Mouse (Mus musculus): Measurements from ENCODE around the gene Pbrm1. TPM values are rescaled to one million over a fixed set of nuclear protein-coding genes. Genes with fewer than 3 reads are reported as not detected.
A peak's percentile ranks its signal among the peaks of the same experiment; 100 is the strongest.

The Pbrm1 gene
- polyA plus RNA-seq, 1 experiment from 2014 or later, result 106 TPM

DNA sequence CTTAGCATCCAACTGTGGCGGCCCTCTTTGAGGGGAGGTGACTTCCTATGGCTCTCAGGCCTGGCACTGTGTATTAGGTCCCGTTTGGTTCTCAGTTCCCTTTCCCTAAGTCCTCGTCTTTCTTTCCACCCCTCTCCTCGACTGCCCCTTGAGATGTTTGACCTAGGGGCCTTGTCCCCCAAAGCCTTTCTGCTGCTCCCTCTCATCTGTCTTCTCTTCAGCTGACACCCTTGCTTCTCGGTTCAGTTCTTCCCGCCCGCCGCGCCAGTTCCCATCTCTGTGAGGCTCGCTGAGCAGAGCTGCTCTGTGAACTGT lies 118.3 kb downstream of the Pbrm1 start:
- Histone ChIP-seq H3K27me3 (replicated peaks) (no peaks in the 10 kb centered on the region), H3K4me3 (replicated peaks) (no peak overlapping the region), H3K9ac (no peak overlapping the region; the same call in 1 of the 2 replicates), H3K36me3 (peaks cover 62% of the 10 kb centered on the region), H3K27ac (no peak overlapping the region), H3K4me2 (replicated peaks) (no peak overlapping the region), H3K4me1 (replicated peaks) (peaks cover 25% of the 10 kb centered on the region), H3K9me3 (no peaks in the 10 kb centered on the region)
- WGBS, result 83% methylated on average over 10 of the region's 10 CpGs
- no peak for ATAC-seq

- H3K4me1 ChIP-seq (replicated peaks), result peaks cover 19% of the 10 kb centered on the region
- no peak overlapping the region for H3K27ac ChIP-seq
- H3K36me3 ChIP-seq, result peaks cover 62% of the 10 kb centered on the region
- no peak overlapping the region for H3K4me2 ChIP-seq (replicated peaks)
- H3K4me3 ChIP-seq (replicated peaks), result no peak overlapping the region
- H3K27me3 ChIP-seq (replicated peaks), result no peaks in the 10 kb centered on the region
- H3K9ac ChIP-seq, result no peak overlapping the region
- no peak for ATAC-seq
- WGBS, result 82% methylated on average over 11 of the region's 11 CpGs
- H3K9me3 ChIP-seq, result no peaks in the 10 kb centered on the region
These were observed 118.9 kb downstream of the Pbrm1 start for GRCm38 (mm10) chr14:31137791-31138190.

DNA sequence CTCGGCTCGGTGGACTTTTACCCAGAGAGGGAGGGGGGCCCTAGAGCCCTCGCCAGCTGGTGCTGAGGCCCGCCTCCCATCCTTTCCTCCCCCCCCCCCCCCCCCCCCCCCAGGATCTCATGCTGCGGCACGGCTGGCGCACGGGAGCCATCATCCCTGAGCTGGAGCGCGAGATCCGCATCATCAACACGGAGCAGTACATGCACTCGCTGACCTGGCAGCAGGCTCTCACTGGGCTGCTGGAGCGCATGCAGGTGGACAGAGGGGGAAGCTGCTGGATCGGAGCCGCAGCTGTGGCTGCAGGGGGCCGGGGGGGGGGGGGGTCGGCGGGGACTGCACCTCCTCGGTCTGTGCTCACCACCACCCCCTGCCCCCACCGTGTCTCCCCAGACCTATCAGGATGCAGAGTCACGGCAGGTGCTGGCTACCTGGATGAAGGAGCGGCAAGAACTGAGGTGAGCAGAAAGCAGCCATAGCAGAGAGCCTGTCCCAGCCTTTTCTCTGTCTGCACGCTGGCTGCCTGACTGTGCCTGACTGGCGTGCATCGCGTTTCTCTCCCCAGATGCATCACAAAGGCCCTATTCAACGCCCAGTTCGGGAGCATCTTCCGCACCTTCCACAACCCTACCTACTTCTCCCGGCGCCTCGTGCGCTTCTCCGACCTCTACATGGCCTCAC lies 119.4 kb downstream of the Pbrm1 start:
- Histone ChIP-seq H3K36me3 (peaks cover 62% of the 10 kb centered on the region), H3K4me3 (replicated peaks) (no peak overlapping the region), H3K27ac (no peak overlapping the region), H3K9me3 (no peaks in the 10 kb centered on the region), H3K9ac (no peak overlapping the region), H3K4me1 (replicated peaks) (peaks cover 13% of the 10 kb centered on the region), H3K4me2 (replicated peaks) (no peak overlapping the region), H3K27me3 (replicated peaks) (no peaks in the 10 kb centered on the region)
- WGBS, result 85% methylated on average over 27 of the region's 35 CpGs
- no peak for ATAC-seq

DNA sequence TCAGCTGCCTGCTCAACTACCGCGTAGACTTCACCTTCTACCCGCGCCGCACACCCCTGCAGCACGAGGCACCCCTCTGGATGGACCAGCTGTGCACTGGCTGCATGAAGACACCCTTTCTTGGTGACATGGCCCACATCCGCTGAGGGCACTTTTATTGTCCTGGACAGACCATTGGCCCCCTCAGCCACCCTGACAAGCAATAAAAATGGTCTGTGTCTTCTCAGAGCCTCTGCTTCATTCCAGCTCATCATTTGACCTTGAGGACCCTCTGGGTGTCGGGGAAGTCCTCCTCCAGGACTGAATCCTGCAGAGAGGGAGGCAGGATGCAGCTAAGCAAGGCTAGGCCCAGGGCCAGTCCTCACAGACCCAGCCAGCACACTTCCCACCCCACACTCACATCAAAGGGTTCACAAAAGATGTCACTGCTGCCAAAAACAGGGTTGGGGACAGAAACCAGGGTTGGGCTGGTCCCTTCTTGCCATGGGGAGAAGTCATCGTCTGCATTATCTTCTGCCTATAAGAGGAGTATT lies 120.0 kb downstream of the Pbrm1 start:
- peaks cover 62% of the 10 kb centered on the region for H3K36me3 ChIP-seq
- ATAC-seq, result no peak
- 90% methylated on average over 9 of the region's 9 CpGs for WGBS

GRCm38 (mm10) chr14:31139666-31140065 lies 120.7 kb downstream of the Pbrm1 start:
- Histone ChIP-seq H3K27ac (no peak overlapping the region), H3K36me3 (peaks cover 59% of the 10 kb centered on the region), H3K4me1 (replicated peaks) (0 out of 2 replicates have a peak, but pooled peaks cover 2% of the 10 kb centered on the region), H3K4me3 (replicated peaks) (no peak overlapping the region), H3K9me3 (no peaks in the 10 kb centered on the region), H3K27me3 (replicated peaks) (no peaks in the 10 kb centered on the region), H3K9ac (no peak overlapping the region), H3K4me2 (replicated peaks) (no peak overlapping the region)
- ATAC-seq, result no peak
- 91% methylated on average over 12 of the region's 12 CpGs for WGBS

More for the DNA sequence above, 120.0 kb downstream of the Pbrm1 start:
- Histone ChIP-seq H3K4me2 (replicated peaks) (no peak overlapping the region), H3K27me3 (replicated peaks) (no peaks in the 10 kb centered on the region), H3K9ac (no peak overlapping the region), H3K9me3 (no peaks in the 10 kb centered on the region), H3K4me1 (replicated peaks) (peaks cover 9% of the 10 kb centered on the region), H3K27ac (no peak overlapping the region), H3K4me3 (replicated peaks) (no peak overlapping the region)

- Histone ChIP-seq H3K4me2 (replicated peaks) (no peak overlapping the region), H3K9me3 (no peaks in the 10 kb centered on the region), H3K27me3 (replicated peaks) (no peaks in the 10 kb centered on the region), H3K4me3 (replicated peaks) (no peak overlapping the region), H3K27ac (no peak overlapping the region), H3K36me3 (peaks cover 56% of the 10 kb centered on the region), H3K4me1 (replicated peaks) (no peaks in the 10 kb centered on the region), H3K9ac (no peak overlapping the region)
- 91% methylated on average over 15 of the region's 15 CpGs for WGBS
- ATAC-seq, result no peak
These were observed 121.2 kb downstream of the Pbrm1 start for GRCm38 (mm10) chr14:31140141-31140540.

GRCm38 (mm10) chr14:31141011-31141410 lies 122.1 kb downstream of the Pbrm1 start:
- no peak for ATAC-seq
- whole genome bisulfite sequencing, result 96% methylated on average over 14 of the region's 14 CpGs
- Histone ChIP-seq H3K9me3 (no peaks in the 10 kb centered on the region), H3K4me3 (replicated peaks) (no peak overlapping the region), H3K27ac (no peak overlapping the region), H3K27me3 (replicated peaks) (no peaks in the 10 kb centered on the region), H3K4me1 (replicated peaks) (no peaks in the 10 kb centered on the region), H3K36me3 (peaks cover 47% of the 10 kb centered on the region), H3K4me2 (replicated peaks) (no peak overlapping the region), H3K9ac (no peak overlapping the region)

GRCm38 (mm10) chr14:31145694-31146093 lies 126.8 kb downstream of the Pbrm1 start:
- WGBS, result 89% methylated on average over 11 of the region's 11 CpGs
- Histone ChIP-seq H3K27me3 (replicated peaks) (no peaks in the 10 kb centered on the region; the same call in 1 of the 2 replicates), H3K4me1 (replicated peaks) (no peaks in the 10 kb centered on the region), H3K9ac (no peak overlapping the region), H3K27ac (no peak overlapping the region), H3K4me2 (replicated peaks) (no peak overlapping the region), H3K9me3 (no peaks in the 10 kb centered on the region), H3K36me3 (peaks cover 9% of the 10 kb centered on the region; the same call in 1 of the 2 replicates), H3K4me3 (replicated peaks) (no peak overlapping the region)
- no peak for ATAC-seq

- 66% methylated on average over 27 of the region's 27 CpGs for WGBS
- Histone ChIP-seq H3K4me2 (replicated peaks) (peak overlapping the region; percentile 31; the same call in 1 of the 2 replicates), H3K27me3 (replicated peaks) (no peaks in the 10 kb centered on the region), H3K9me3 (no peaks in the 10 kb centered on the region), H3K4me1 (replicated peaks) (no peaks in the 10 kb centered on the region), H3K4me3 (replicated peaks) (no peak overlapping the region), H3K36me3 (no peaks in the 10 kb centered on the region), H3K27ac (no peak overlapping the region), H3K9ac (no peak overlapping the region)
- ATAC-seq, result peak; percentile 71
These were observed 141.5 kb downstream of the Pbrm1 start for GRCm38 (mm10) chr14:31160196-31161150.

- ATAC-seq, result no peak
- whole genome bisulfite sequencing, result 87% methylated on average over 7 of the region's 7 CpGs
These were observed 142.3 kb downstream of the Pbrm1 start for GRCm38 (mm10) chr14:31161191-31161590.

DNA sequence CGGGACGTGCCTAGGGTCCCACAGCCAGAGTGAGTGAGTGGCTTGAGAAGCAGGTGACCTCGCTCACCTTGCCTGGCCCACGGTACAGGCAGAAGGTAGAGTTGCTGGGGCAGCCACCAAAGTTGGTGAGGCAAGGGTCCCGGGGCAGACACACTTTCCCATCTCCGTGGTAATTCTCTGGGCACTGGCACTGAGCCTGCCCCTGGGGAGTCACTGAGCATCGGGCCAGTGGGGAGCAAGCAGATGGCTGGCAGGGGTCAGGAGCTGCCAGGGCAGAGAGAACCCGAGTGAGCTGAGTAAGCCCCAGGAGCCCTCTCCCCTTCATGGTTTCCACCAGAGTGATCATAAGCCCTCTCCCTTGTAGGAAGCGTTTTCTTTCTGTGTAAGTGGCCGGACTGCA lies 142.7 kb downstream of the Pbrm1 start:
- Histone ChIP-seq H3K4me1 (replicated peaks) (peaks cover 4% of the 10 kb centered on the region; the same call in 1 of the 2 replicates), H3K27me3 (replicated peaks) (no peaks in the 10 kb centered on the region), H3K36me3 (no peaks in the 10 kb centered on the region), H3K9ac (no peak overlapping the region), H3K4me3 (replicated peaks) (no peak overlapping the region), H3K4me2 (replicated peaks) (no peak overlapping the region), H3K9me3 (no peaks in the 10 kb centered on the region), H3K27ac (no peak overlapping the region)
- 78% methylated on average over 10 of the region's 10 CpGs for WGBS
- no peak for ATAC-seq

More at GRCm38 (mm10) chr14:31161191-31161590, 142.3 kb downstream of the Pbrm1 start:
- Histone ChIP-seq H3K4me2 (replicated peaks) (no peak overlapping the region), H3K9me3 (no peaks in the 10 kb centered on the region), H3K4me3 (replicated peaks) (no peak overlapping the region), H3K9ac (no peak overlapping the region), H3K4me1 (replicated peaks) (no peaks in the 10 kb centered on the region), H3K36me3 (no peaks in the 10 kb centered on the region), H3K27ac (no peak overlapping the region), H3K27me3 (replicated peaks) (no peaks in the 10 kb centered on the region)

DNA sequence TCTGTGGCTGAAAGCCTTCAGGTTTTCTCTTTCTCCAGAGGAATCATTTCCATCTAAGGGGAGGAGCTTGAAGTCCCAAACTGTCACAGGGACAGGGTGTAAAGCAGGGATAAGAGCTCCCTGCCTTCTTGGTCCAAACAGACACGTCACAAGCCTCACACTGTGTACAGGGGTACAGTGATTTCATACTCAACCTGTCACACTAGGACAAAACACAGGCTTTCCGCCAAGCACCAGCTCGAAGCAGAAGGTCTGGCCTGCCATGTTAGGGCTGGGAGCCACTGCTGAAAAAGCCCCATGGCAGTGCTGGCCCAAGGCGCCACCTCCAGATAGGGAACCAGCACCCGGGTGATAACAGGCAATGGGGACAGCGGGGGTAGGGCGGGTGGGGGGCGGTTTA lies 145.1 kb downstream of the Pbrm1 start:
- no peaks in the 10 kb centered on the region for H3K9me3 ChIP-seq
- H3K4me3 ChIP-seq (replicated peaks), result no peak overlapping the region
- no peaks in the 10 kb centered on the region for H3K27me3 ChIP-seq (replicated peaks)
- no peak overlapping the region for H3K4me2 ChIP-seq (replicated peaks)
- H3K27ac ChIP-seq, result no peak overlapping the region
- ATAC-seq, result no peak
- WGBS, result 67% methylated on average over 8 of the region's 8 CpGs
- no peaks in the 10 kb centered on the region for H3K36me3 ChIP-seq
- no peak overlapping the region for H3K9ac ChIP-seq
- peaks cover 4% of the 10 kb centered on the region; the same call in 1 of the 2 replicates for H3K4me1 ChIP-seq (replicated peaks)

All from intestine, embryonic 15.5 days (tissue).